Mouse (Mus musculus): ENCODE results near the gene Romo1. TPM values are rescaled to one million over a fixed set of nuclear protein-coding genes. Genes with fewer than 3 reads are reported as not detected.
"Not testable (repeated sequence)": the region's sequence is repeated elsewhere in the genome, so short reads cannot be mapped to it uniquely, and the experiment has no call there.

The Romo1 gene
- polyA plus RNA-seq (2012; rRNA removed) = 396 and 507 TPM in 2 replicates

GRCm38 (mm10) chr2:156143953-156144724 is at the start of gene Romo1, which contains the start of gene Nfs1:
Gene Romo1 (plus strand): TSS chr2:156144039.
Gene Nfs1 (minus strand): TSS chr2:156144186.
- H3K36me3 ChIP-seq (ENCODE audit: control insufficient read depth, insufficient read depth, low read length) = peaks cover 11% of the 10 kb centered on the region
- DNase-seq = peak; percentile 93

GRCm38 (mm10) chr2:156110627-156111357 is 33.0 kb upstream of the Romo1 start:
- Histone ChIP-seq H3K27ac (ENCODE audit: insufficient read depth, low read depth, low read length) (0 out of 2 replicates have a peak overlapping the region, but pooled peaks have one; percentile 95), H3K36me3 (ENCODE audit: control insufficient read depth, insufficient read depth, low read length) (no peaks in the 10 kb centered on the region), H3K27me3 (replicated peaks; ENCODE audit: control insufficient read depth, insufficient read depth, low read length) (no peaks in the 10 kb centered on the region), H3K4me1 (ENCODE audit: control insufficient read depth, insufficient read depth, low read length) (peaks cover 3% of the 10 kb centered on the region; the same call in 1 of the 2 replicates), H3K4me3 (ENCODE audit: insufficient read depth, low read depth, low read length) (peak overlapping the region; percentile 97)
- peak; percentile 10 for DNase-seq
- no peak for TF ChIP-seq CTCF (conservative IDR thresholded peaks at IDR 0.05; ENCODE audit: insufficient read depth, insufficient read length, low read depth, low read length)
- no peak for TF ChIP-seq POLR2A (IDR thresholded peaks at IDR 0.05; ENCODE audit: low read depth, low read length)
- under 1% methylated on average over 16 of the region's 16 CpGs for WGBS

More at GRCm38 (mm10) chr2:156143953-156144724, at the start of gene Romo1, which contains the start of gene Nfs1:
- TF ChIP-seq CTCF (conservative IDR thresholded peaks at IDR 0.05; ENCODE audit: insufficient read depth, insufficient read length, low read depth, low read length) (no peak), POLR2A (IDR thresholded peaks at IDR 0.05; ENCODE audit: low read depth, low read length) (peak; percentile 27)
- H3K4me1 ChIP-seq (ENCODE audit: control insufficient read depth, insufficient read depth, low read length) = peaks cover 4% of the 10 kb centered on the region; the same call in 1 of the 2 replicates
- peak within 1 kb of the TSS; percentile 74 for H3K27ac ChIP-seq (ENCODE audit: insufficient read depth, low read depth, low read length)
- no peaks in the 10 kb centered on the region for H3K27me3 ChIP-seq (replicated peaks; ENCODE audit: control insufficient read depth, insufficient read depth, low read length)
- peak within 1 kb of the TSS; percentile 64 for H3K4me3 ChIP-seq (ENCODE audit: insufficient read depth, low read depth, low read length)
- under 1% methylated on average over 70 of the region's 70 CpGs for WGBS

GRCm38 (mm10) chr2:156111358-156112079 is 32.3 kb upstream of the Romo1 start, which contains the start of the genes Cpne1 and Rbm12:
Gene Cpne1 (minus strand): TSS chr2:156111965.
Gene Rbm12 (minus strand): TSS chr2:156111978.
- peaks cover 3% of the 10 kb centered on the region; the same call in 1 of the 2 replicates for H3K4me1 ChIP-seq (ENCODE audit: control insufficient read depth, insufficient read depth, low read length)
- H3K4me3 ChIP-seq (ENCODE audit: insufficient read depth, low read depth, low read length) = peak within 1 kb of the TSS; percentile 97
- H3K36me3 ChIP-seq (ENCODE audit: control insufficient read depth, insufficient read depth, low read length) = no peaks in the 10 kb centered on the region
- DNase-seq = peak; percentile 94
- H3K27me3 ChIP-seq (replicated peaks; ENCODE audit: control insufficient read depth, insufficient read depth, low read length) = no peaks in the 10 kb centered on the region
- under 1% methylated on average over 73 of the region's 74 CpGs for WGBS
- H3K27ac ChIP-seq (ENCODE audit: insufficient read depth, low read depth, low read length) = peak within 1 kb of the TSS; percentile 95
- TF ChIP-seq CTCF (conservative IDR thresholded peaks at IDR 0.05; ENCODE audit: insufficient read depth, insufficient read length, low read depth, low read length) (no peak), POLR2A (IDR thresholded peaks at IDR 0.05; ENCODE audit: low read depth, low read length) (peak; percentile 30)

- 21% methylated on average over 5 of the region's 5 CpGs for WGBS
Measured at GRCm38 (mm10) chr2:156112080-156112423, 31.8 kb upstream of the Romo1 start.

GRCm38 (mm10) chr2:156119566-156119965 is 24.3 kb upstream of the Romo1 start:
- no peak for DNase-seq
- H3K4me3 ChIP-seq (ENCODE audit: insufficient read depth, low read depth, low read length) = no peak overlapping the region
- TF ChIP-seq POLR2A (IDR thresholded peaks at IDR 0.05; ENCODE audit: low read depth, low read length) = no peak
- no peak for TF ChIP-seq CTCF (conservative IDR thresholded peaks at IDR 0.05; ENCODE audit: insufficient read depth, insufficient read length, low read depth, low read length)
- no peak overlapping the region for H3K27ac ChIP-seq (ENCODE audit: insufficient read depth, low read depth, low read length)
- H3K36me3 ChIP-seq (ENCODE audit: control insufficient read depth, insufficient read depth, low read length) = no peaks in the 10 kb centered on the region; the same call in 1 of the 2 replicates
- no peaks in the 10 kb centered on the region for H3K27me3 ChIP-seq (replicated peaks; ENCODE audit: control insufficient read depth, insufficient read depth, low read length)
- H3K4me1 ChIP-seq (ENCODE audit: control insufficient read depth, insufficient read depth, low read length) = no peaks in the 10 kb centered on the region

More at GRCm38 (mm10) chr2:156112080-156112423, 31.8 kb upstream of the Romo1 start:
- H3K4me1 ChIP-seq (ENCODE audit: control insufficient read depth, insufficient read depth, low read length); H3K36me3 ChIP-seq (ENCODE audit: control insufficient read depth, insufficient read depth, low read length); H3K27me3 ChIP-seq (replicated peaks; ENCODE audit: control insufficient read depth, insufficient read depth, low read length); DNase-seq: not testable (repeated sequence)
- Histone ChIP-seq H3K27ac (ENCODE audit: insufficient read depth, low read depth, low read length) (peak overlapping the region; percentile 62), H3K4me3 (ENCODE audit: insufficient read depth, low read depth, low read length) (peak overlapping the region; percentile 97)

GRCm38 (mm10) chr2:156123731-156124130 is 20.1 kb upstream of the Romo1 start:
- Histone ChIP-seq H3K27me3 (replicated peaks; ENCODE audit: control insufficient read depth, insufficient read depth, low read length) (no peaks in the 10 kb centered on the region), H3K4me3 (ENCODE audit: insufficient read depth, low read depth, low read length) (no peak overlapping the region), H3K36me3 (ENCODE audit: control insufficient read depth, insufficient read depth, low read length) (no peaks in the 10 kb centered on the region; the same call in 1 of the 2 replicates), H3K27ac (ENCODE audit: insufficient read depth, low read depth, low read length) (no peak overlapping the region), H3K4me1 (ENCODE audit: control insufficient read depth, insufficient read depth, low read length) (no peaks in the 10 kb centered on the region)
- peak; percentile 66 for DNase-seq
- TF ChIP-seq POLR2A (IDR thresholded peaks at IDR 0.05; ENCODE audit: low read depth, low read length) (no peak), CTCF (conservative IDR thresholded peaks at IDR 0.05; ENCODE audit: insufficient read depth, insufficient read length, low read depth, low read length) (no peak; the same call in 1 of the 2 replicates)
- 72% methylated on average over 5 of the region's 5 CpGs for WGBS

All from kidney, adult 2 months (tissue).